Mouse (Mus musculus) liver, embryonic 14.5 days (tissue): ENCODE data around the gene Itgb6.

Experiments used
- CTCF ChIP-seq: IDR thresholded peaks from 2 replicates; pipeline ENCODE4 v1.5.1; 2016; ENCODE audit warnings: antibody characterized with exemption, low read depth, control low read depth
- EP300 ChIP-seq: IDR thresholded peaks from 2 replicates; pipeline ENCODE4 v1.6.1; 2016; ENCODE audit warnings: antibody characterized with exemption, low read depth

DNA sequence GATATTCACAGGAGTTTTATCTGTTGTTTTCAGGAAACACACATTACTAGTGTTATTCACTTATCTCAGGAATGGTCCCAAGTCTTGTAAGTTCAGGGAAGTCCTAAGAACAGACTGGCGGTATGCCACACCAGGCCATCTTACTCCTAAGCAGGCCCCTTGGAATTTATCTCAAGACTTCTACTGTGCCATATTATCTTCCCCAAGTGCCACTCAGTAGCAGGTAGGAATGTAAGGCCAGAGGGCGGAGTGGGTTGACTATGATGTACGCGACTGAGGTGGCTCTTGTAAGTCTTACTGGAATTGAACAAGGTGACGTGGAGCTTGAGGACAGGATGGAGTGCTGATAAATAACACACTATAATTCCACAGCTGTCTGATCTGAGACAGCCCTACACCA is 72.3 kb downstream of the Itgb6 start:
- TF ChIP-seq CTCF (no peak), EP300 (no peak)
